Mouse (Mus musculus) CH12.LX (cell line): ENCODE measurements around the gene Lingo3. TPM values are rescaled to one million over a fixed set of nuclear protein-coding genes. Genes with fewer than 3 reads are reported as not detected.
A peak's percentile ranks its signal among the peaks of the same experiment; 100 is the strongest.

Source experiments
- DNase-seq: peaks from one replicate; pipeline ENCODE4 v3.0.0-alpha.2; 2013; ENCODE audit errors: extremely low read depth
- H3K27ac ChIP-seq: 2 replicates; pipeline ENCODE4 v1.5.1; 2012; ENCODE audit warnings: low read depth, mild to moderate bottlenecking, control low read depth, moderate library complexity; ENCODE audit not compliant: insufficient read depth
- H3K27me3 ChIP-seq: replicated peaks from 2 replicates; pipeline ENCODE3; 2012; ENCODE audit warnings: inconsistent platforms
- H3K36me3 ChIP-seq, 2 experiments: replicated peaks in 1 of 2; 2 replicates each; pipeline versions ENCODE3 to v1.6.1; 2012; ENCODE audit warnings: inconsistent platforms in 1 of 2, low read length in 1 of 2, mild to moderate bottlenecking in 1 of 2, mixed read lengths in 1 of 2, moderate library complexity in 1 of 2; ENCODE audit not compliant: control insufficient read depth in 1 of 2, insufficient read depth in 1 of 2
- H3K4me1 ChIP-seq, 2 experiments: 2 replicates each; pipeline ENCODE4 v1.6.1; 2012; ENCODE audit warnings: inconsistent platforms in 1 of 2, moderate library complexity in 1 of 2; ENCODE audit not compliant: insufficient read depth in 2 of 2, control insufficient read depth in 1 of 2
- H3K4me2 ChIP-seq: 2 replicates; pipeline ENCODE4 v1.6.1; 2012; ENCODE audit warnings: low read depth, mild to moderate bottlenecking, control low read depth; ENCODE audit not compliant: poor library complexity, insufficient read depth, severe bottlenecking
- H3K4me3 ChIP-seq, 3 experiments: fragments of 150-350 bp in 1 of 3; sonication (generic) in 1 of 3; replicated peaks in 1 of 3; 2 replicates each; pipeline versions ENCODE3 to v1.5.1; 2011 to 2012; ENCODE audit warnings: low read depth in 2 of 3, low read length in 2 of 3, mild to moderate bottlenecking in 2 of 3, moderate library complexity in 2 of 3, control low read depth in 1 of 3, improper control_type of control experiment in 1 of 3, inconsistent platforms in 1 of 3, mixed read lengths in 1 of 3; ENCODE audit not compliant: poor library complexity in 1 of 3
- H3K79me2 ChIP-seq: replicated peaks from 2 replicates; pipeline ENCODE4 v1.6.1; 2012; ENCODE audit warnings: mild to moderate bottlenecking, moderate library complexity; ENCODE audit not compliant: control insufficient read depth, poor library complexity, insufficient read depth, severe bottlenecking; ENCODE audit errors: extremely low read depth
- H3K9ac ChIP-seq: 2 replicates; pipeline ENCODE4 v1.6.1; 2012; ENCODE audit warnings: low read depth, mild to moderate bottlenecking, control low read depth, moderate library complexity; ENCODE audit not compliant: insufficient read depth
- H3K9me3 ChIP-seq: replicated peaks from 2 replicates; pipeline ENCODE3; 2012; ENCODE audit warnings: low read length, inconsistent platforms, mixed read lengths
- BHLHE40 ChIP-seq: IDR thresholded peaks from 2 replicates; pipeline ENCODE4 v1.6.1; 2011; ENCODE audit warnings: mild to moderate bottlenecking, low read depth, low read length, improper control_type of control experiment
- CHD1 ChIP-seq: IDR thresholded peaks from 2 replicates; pipeline ENCODE4 v1.6.1; 2012; ENCODE audit warnings: low read depth, low read length, improper control_type of control experiment, inconsistent platforms
- CHD2 ChIP-seq: IDR thresholded peaks from 2 replicates; pipeline ENCODE4 v1.6.1; 2011; ENCODE audit warnings: low read length, improper control_type of control experiment
- CTCF ChIP-seq, 2 experiments: IDR thresholded peaks in 1 of 2; conservative IDR thresholded peaks in 1 of 2; 2 replicates each; pipeline ENCODE4 v1.5.1; 2011 to 2012; ENCODE audit warnings: low read depth in 2 of 2, low read length in 2 of 2, improper control_type of control experiment in 1 of 2, inconsistent platforms in 1 of 2, mild to moderate bottlenecking in 1 of 2, moderate library complexity in 1 of 2
- E2F4 ChIP-seq: IDR thresholded peaks from 2 replicates; pipeline ENCODE4 v1.6.1; 2011; ENCODE audit warnings: low read depth, low read length, improper control_type of control experiment; ENCODE audit not compliant: insufficient replicate concordance
- ELF1 ChIP-seq: IDR thresholded peaks from 2 replicates; pipeline ENCODE4 v1.6.1; 2014; ENCODE audit warnings: low read depth, mild to moderate bottlenecking, inconsistent platforms, low read length, improper control_type of control experiment
- EP300 ChIP-seq: IDR thresholded peaks from 2 replicates; pipeline ENCODE4 v1.6.1; 2011; ENCODE audit warnings: low read length, improper control_type of control experiment
- ETS1 ChIP-seq: conservative IDR thresholded peaks from 2 replicates; pipeline ENCODE4 v1.6.1; 2012; ENCODE audit warnings: low read depth, mild to moderate bottlenecking, inconsistent platforms, low read length, improper control_type of control experiment, moderate library complexity
- GABPA ChIP-seq: IDR thresholded peaks from 2 replicates; pipeline ENCODE4 v1.6.1; 2012; ENCODE audit warnings: low read depth, low read length, improper control_type of control experiment, inconsistent platforms; ENCODE audit not compliant: insufficient replicate concordance
- HCFC1 ChIP-seq: IDR thresholded peaks from 2 replicates; pipeline ENCODE4 v1.6.1; 2012; ENCODE audit warnings: low read depth, mild to moderate bottlenecking, inconsistent platforms, low read length, improper control_type of control experiment
- IRF4 ChIP-seq: IDR thresholded peaks from 2 replicates; pipeline ENCODE4 v1.6.1; 2014; ENCODE audit warnings: low read depth, mild to moderate bottlenecking, inconsistent platforms, low read length, improper control_type of control experiment
- JUN ChIP-seq: IDR thresholded peaks from 2 replicates; pipeline ENCODE4 v1.6.1; 2011; ENCODE audit warnings: low read depth, mild to moderate bottlenecking, low read length, improper control_type of control experiment, moderate library complexity; ENCODE audit not compliant: insufficient read depth
- JUND ChIP-seq: conservative IDR thresholded peaks from 2 replicates; pipeline ENCODE4 v1.6.1; 2011; ENCODE audit warnings: low read depth, low read length, improper control_type of control experiment
- KAT2A ChIP-seq: IDR thresholded peaks from 2 replicates; pipeline ENCODE4 v1.6.1; 2012; ENCODE audit warnings: low read length, improper control_type of control experiment, inconsistent platforms; ENCODE audit not compliant: insufficient replicate concordance
- MAFK ChIP-seq: IDR thresholded peaks from 2 replicates; pipeline ENCODE4 v1.6.1; 2011; ENCODE audit warnings: low read length, improper control_type of control experiment; ENCODE audit not compliant: insufficient replicate concordance
- MAX ChIP-seq: IDR thresholded peaks from 2 replicates; pipeline ENCODE4 v1.6.1; 2011; ENCODE audit warnings: low read length, improper control_type of control experiment
- MAZ ChIP-seq: IDR thresholded peaks from 2 replicates; pipeline ENCODE4 v1.6.1; 2012; ENCODE audit warnings: low read depth, mild to moderate bottlenecking, inconsistent platforms, low read length, improper control_type of control experiment, moderate library complexity
- MEF2A ChIP-seq: IDR thresholded peaks from 2 replicates; pipeline ENCODE4 v1.6.1; 2014; ENCODE audit warnings: low read depth, mild to moderate bottlenecking, inconsistent platforms, low read length, improper control_type of control experiment, borderline replicate concordance
- MXI1 ChIP-seq: IDR thresholded peaks from 2 replicates; pipeline ENCODE4 v1.6.1; 2011; ENCODE audit warnings: mild to moderate bottlenecking, low read depth, low read length, improper control_type of control experiment
- MYC ChIP-seq: IDR thresholded peaks from 2 replicates; pipeline ENCODE4 v1.6.1; 2011; ENCODE audit warnings: low read depth, mild to moderate bottlenecking, improper control_type of control experiment, low read length
- NELFE ChIP-seq: IDR thresholded peaks from 2 replicates; pipeline ENCODE4 v1.6.1; 2011; ENCODE audit warnings: low read depth, low read length, improper control_type of control experiment
- NRF1 ChIP-seq: IDR thresholded peaks from 2 replicates; pipeline ENCODE4 v1.6.1; 2014; ENCODE audit warnings: low read depth, mild to moderate bottlenecking, inconsistent platforms, low read length, improper control_type of control experiment, moderate library complexity
- PAX5 ChIP-seq: IDR thresholded peaks from 2 replicates; pipeline ENCODE4 v1.6.1; 2012; ENCODE audit warnings: low read length, inconsistent platforms, mixed read lengths
- POLR2A ChIP-seq: IDR thresholded peaks from 2 replicates; pipeline ENCODE4 v1.6.1; 2011; ENCODE audit warnings: low read depth, mild to moderate bottlenecking, improper control_type of control experiment, low read length
- POLR2AphosphoS2 ChIP-seq: IDR thresholded peaks from 2 replicates; pipeline ENCODE4 v1.6.1; 2011; ENCODE audit warnings: low read depth, low read length, improper control_type of control experiment
- RAD21 ChIP-seq: IDR thresholded peaks from 2 replicates; pipeline ENCODE4 v1.6.1; 2011; ENCODE audit warnings: low read depth, mild to moderate bottlenecking, low read length, improper control_type of control experiment, moderate library complexity
- RCOR1 ChIP-seq: conservative IDR thresholded peaks from 2 replicates; pipeline ENCODE4 v1.6.1; 2012; ENCODE audit warnings: low read depth, mild to moderate bottlenecking, inconsistent platforms, low read length, improper control_type of control experiment
- SIN3A ChIP-seq: IDR thresholded peaks from 2 replicates; pipeline ENCODE4 v1.6.1; 2012; ENCODE audit warnings: low read length, improper control_type of control experiment, inconsistent platforms
- SMC3 ChIP-seq: IDR thresholded peaks from 2 replicates; pipeline ENCODE4 v1.6.1; 2011; ENCODE audit warnings: low read depth, low read length, improper control_type of control experiment
- TBP ChIP-seq: conservative IDR thresholded peaks from 2 replicates; pipeline ENCODE4 v1.6.1; 2011; ENCODE audit warnings: low read depth, low read length, improper control_type of control experiment
- TCF12 ChIP-seq: IDR thresholded peaks from 2 replicates; pipeline ENCODE4 v1.6.1; 2014; ENCODE audit warnings: low read depth, mild to moderate bottlenecking, inconsistent platforms, low read length, improper control_type of control experiment
- UBTF ChIP-seq: IDR thresholded peaks from 2 replicates; pipeline ENCODE4 v1.6.1; 2012; ENCODE audit warnings: low read depth, mild to moderate bottlenecking, inconsistent platforms, low read length, improper control_type of control experiment, moderate library complexity
- USF1 ChIP-seq: IDR thresholded peaks from 2 replicates; pipeline ENCODE4 v1.6.1; 2014; ENCODE audit warnings: low read depth, mild to moderate bottlenecking, inconsistent platforms, low read length, improper control_type of control experiment
- USF2 ChIP-seq: conservative IDR thresholded peaks from 2 replicates; pipeline ENCODE4 v1.6.1; 2011; ENCODE audit warnings: low read depth, low read length, improper control_type of control experiment
- ZC3H11A ChIP-seq: IDR thresholded peaks from 2 replicates; pipeline ENCODE4 v1.6.1; 2012; ENCODE audit warnings: low read depth, mild to moderate bottlenecking, inconsistent platforms, low read length, improper control_type of control experiment
- ZKSCAN1 ChIP-seq: IDR thresholded peaks from 2 replicates; pipeline ENCODE4 v1.6.1; 2012; ENCODE audit warnings: low read depth, inconsistent platforms, low read length, improper control_type of control experiment, borderline replicate concordance
- ZMIZ1 ChIP-seq: IDR thresholded peaks from 2 replicates; pipeline ENCODE4 v1.6.1; 2012; ENCODE audit warnings: low read depth, mild to moderate bottlenecking, inconsistent platforms, low read length, improper control_type of control experiment
- ZNF384 ChIP-seq: IDR thresholded peaks from 2 replicates; pipeline ENCODE4 v1.6.1; 2012; ENCODE audit warnings: low read depth, low read length, improper control_type of control experiment, inconsistent platforms
- dilution Hi-C: fragments of 300-500 bp; cut with MboI; formaldehyde crosslinking; loops from 2 replicates; pipeline ENCODE4 v1.14.3; 2020; ENCODE audit warnings: low sequenced_read_pairs; ENCODE audit not compliant: extremely low pct_unique_long_range_greater_than_20kb, extremely low pct_ligation_motif_present
- in situ Hi-C: fragments of 300-500 bp; cut with MboI; formaldehyde crosslinking; loops from 3 replicates; pipeline ENCODE4 v1.14.3; 2019; ENCODE audit warnings: low sequenced_read_pairs, low pct_ligation_motif_present, low pct_unique_long_range_greater_than_20kb, mixed read lengths
- polyA plus RNA-seq: library from polyadenylated mRNA; unstranded; fragments of >175 nt; gene quantifications from 2 replicates; pipeline ENCODE4 v1.2.1, GENCODE M21; 2012; ENCODE audit warnings: low read depth; ENCODE audit not compliant: insufficient read length
- total RNA-seq, 2 experiments: library from RNA; depleted of rRNA; stranded (reverse); fragments of 300-350 nt in 1 of 2; fragments of >200 nt in 1 of 2; gene quantifications; 2 replicates each; pipeline ENCODE4 v1.2.3; 2012 to 2014

The Lingo3 gene
- total and polyA plus RNA-seq, 3 experiments: 0.21 TPM; not detected in 2

DNA sequence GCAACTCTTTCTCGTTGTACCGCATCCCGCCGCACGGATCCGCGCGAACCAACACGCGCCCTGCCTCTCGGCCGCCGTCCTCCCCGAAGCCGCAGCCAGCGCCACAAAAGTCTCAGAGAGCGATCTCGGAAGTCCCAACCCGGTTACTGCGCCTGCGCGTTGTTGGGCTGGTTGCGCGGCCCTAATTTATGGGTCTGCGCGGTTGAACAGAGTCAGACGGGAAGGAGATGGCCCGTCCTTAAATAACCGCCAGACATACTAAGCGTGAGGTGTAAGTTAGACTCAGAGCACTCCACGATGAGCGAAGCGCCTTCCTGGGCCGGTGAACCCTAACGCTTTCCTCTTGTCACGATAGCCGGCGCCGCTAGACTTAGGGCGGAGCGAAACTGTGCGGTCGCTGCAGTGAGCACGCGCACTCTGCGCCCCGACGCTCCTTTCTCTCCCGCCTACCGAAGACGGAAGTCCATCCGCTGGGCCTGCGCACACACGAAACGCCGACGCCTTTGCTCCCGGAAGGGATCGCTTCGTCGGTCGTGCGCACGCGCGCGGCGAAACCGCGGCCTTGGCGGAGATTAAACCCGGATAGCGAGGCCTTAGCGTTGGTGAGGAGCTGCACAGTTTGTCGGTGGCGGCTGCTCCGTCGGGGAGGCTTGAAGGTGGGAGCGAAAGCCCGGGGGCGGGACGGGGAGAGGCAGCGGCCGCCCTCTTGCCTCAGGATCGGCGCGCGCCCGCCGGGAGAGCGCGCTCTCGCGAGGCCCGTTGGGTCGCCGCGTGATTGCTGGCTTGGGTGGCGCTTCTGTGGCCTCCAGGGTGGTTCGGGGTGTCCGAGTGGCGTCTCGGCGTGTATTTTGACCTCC lies 45.5 kb downstream of the Lingo3 start, which contains the start of the genes Sf3a2 and Plekhj1:
TSS of gene Sf3a2 (plus strand) at position 49 of the 857 bp plus-strand sequence.
TSS of gene Plekhj1 (minus strand) at position 477 of the 857 bp plus-strand sequence.
- in situ Hi-C loops: loop anchor here (5.0 kb wide), 1 partner anchor 36 kb away; no protein-coding TSS in a partner anchor
- Histone ChIP-seq H3K27ac (peak within 1 kb of the TSS; percentile 91), H3K9me3 (no peaks in the 10 kb centered on the region), H3K9ac (peak within 1 kb of the TSS; percentile 99), H3K4me3 (peak within 1 kb of the TSS; percentile 68 to 94 (median 87)), H3K4me2 (peak within 1 kb of the TSS; percentile 75), H3K79me2 (peaks cover 47% of the 10 kb centered on the region), H3K4me1 (peaks cover 10 to 33% of the 10 kb centered on the region in 2 experiments), H3K36me3 (peaks cover 52 to 68% of the 10 kb centered on the region in 2 experiments), H3K27me3 (no peaks in the 10 kb centered on the region)
- dilution Hi-C loops: no loop called here
- DNase-seq: peak; percentile 96
- TF ChIP-seq POLR2AphosphoS2 (peak; percentile 70; the same call in 1 of the 2 replicates), ETS1 (no peak), UBTF (no peak), MXI1 (peak; percentile 71; the same call in 1 of the 2 replicates), CHD1 (no peak), KAT2A (peak; percentile 94), JUN (no peak), MYC (peak; percentile 83), MAX (peak; percentile 88), EP300 (no peak; the same call in 1 of the 2 replicates), TCF12 (peak; percentile 61), MEF2A (no peak), NELFE (peak; percentile 76), ZC3H11A (no peak), ZKSCAN1 (no peak), E2F4 (peak; percentile 44; the same call in 1 of the 2 replicates), BHLHE40 (peak; percentile 41; the same call in 1 of the 2 replicates), POLR2A (peak; percentile 94), MAZ (no peak), NRF1 (peak; percentile 88), RCOR1 (no peak), ZMIZ1 (peak; percentile 59), GABPA (no peak; the same call in 1 of the 2 replicates), SMC3 (no peak), ZNF384 (no peak), MAFK (no peak), ELF1 (peak; percentile 94), JUND (no peak), IRF4 (no peak; the same call in 1 of the 2 replicates), CHD2 (peak; percentile 95), CTCF (conservative IDR thresholded peaks at IDR 0.05 in 1 of 2, IDR thresholded peaks at IDR 0.05 in 1 of 2; ENCODE audit: low read depth in 2 of 2, low read length in 2 of 2) (no peak), PAX5 (no peak), USF2 (no peak), SIN3A (no peak; the same call in none of the 2 replicates), TBP (peak; percentile 71), HCFC1 (peak; percentile 88), RAD21 (no peak), USF1 (no peak; the same call in 1 of the 2 replicates)
- TF ChIP-seq, all 38 proteins: peak for 16
